Mouse (Mus musculus): ENCODE data around the gene Rab7. TPM values are rescaled to one million over a fixed set of nuclear protein-coding genes. Genes with fewer than 3 reads are reported as not detected.

The Rab7 gene
- polyA plus RNA-seq, 1 experiment, result not detected

GRCm38 (mm10) chr6:88056866-88057265, 11.8 kb upstream of the Rab7 start:
- Histone ChIP-seq H3K4me3 (ENCODE audit: insufficient read depth, low read depth, low read length) (no peak overlapping the region), H3K4me1 (ENCODE audit: control insufficient read depth, insufficient read depth, low read length) (no peaks in the 10 kb centered on the region), H3K27ac (ENCODE audit: insufficient read depth, low read depth, low read length) (no peak overlapping the region)
- no peak for TF ChIP-seq POLR2A (IDR thresholded peaks at IDR 0.05; ENCODE audit: insufficient read depth, low read depth, low read length)
- WGBS, result 31% methylated on average over 5 of the region's 5 CpGs

- Histone ChIP-seq H3K4me3 (ENCODE audit: insufficient read depth, low read depth, low read length) (no peak overlapping the region), H3K4me1 (ENCODE audit: control insufficient read depth, insufficient read depth, low read length) (no peaks in the 10 kb centered on the region), H3K27ac (ENCODE audit: insufficient read depth, low read depth, low read length) (no peak overlapping the region)
- TF ChIP-seq POLR2A (IDR thresholded peaks at IDR 0.05; ENCODE audit: insufficient read depth, low read depth, low read length) (no peak), CTCF (IDR thresholded peaks at IDR 0.05; ENCODE audit: insufficient read depth, low read depth, low read length) (no peak)
- WGBS, result 78% methylated on average over 5 of the region's 5 CpGs
Measured at GRCm38 (mm10) chr6:88055663-88056062, 10.6 kb upstream of the Rab7 start.

- 69% methylated on average over 9 of the region's 9 CpGs for WGBS
Measured at GRCm38 (mm10) chr6:88054081-88054835, 9.2 kb upstream of the Rab7 start.

GRCm38 (mm10) chr6:88053228-88054080, 8.4 kb upstream of the Rab7 start:
- no peak overlapping the region for H3K4me3 ChIP-seq (ENCODE audit: insufficient read depth, low read depth, low read length)
- TF ChIP-seq CTCF (IDR thresholded peaks at IDR 0.05; ENCODE audit: insufficient read depth, low read depth, low read length) (no peak), POLR2A (IDR thresholded peaks at IDR 0.05; ENCODE audit: insufficient read depth, low read depth, low read length) (no peak)
- WGBS, result 75% methylated on average over 11 of the region's 11 CpGs
- no peak overlapping the region for H3K27ac ChIP-seq (ENCODE audit: insufficient read depth, low read depth, low read length)
- H3K4me1 ChIP-seq (ENCODE audit: control insufficient read depth, insufficient read depth, low read length), result no peaks in the 10 kb centered on the region

More at GRCm38 (mm10) chr6:88054081-88054835, 9.2 kb upstream of the Rab7 start:
- no peak overlapping the region for H3K4me3 ChIP-seq (ENCODE audit: insufficient read depth, low read depth, low read length)
- TF ChIP-seq POLR2A (IDR thresholded peaks at IDR 0.05; ENCODE audit: insufficient read depth, low read depth, low read length) (no peak), CTCF (IDR thresholded peaks at IDR 0.05; ENCODE audit: insufficient read depth, low read depth, low read length) (no peak)
- no peaks in the 10 kb centered on the region for H3K4me1 ChIP-seq (ENCODE audit: control insufficient read depth, insufficient read depth, low read length)
- no peak overlapping the region for H3K27ac ChIP-seq (ENCODE audit: insufficient read depth, low read depth, low read length)

- 90% methylated on average over 5 of the region's 5 CpGs for whole genome bisulfite sequencing
- no peaks in the 10 kb centered on the region for H3K4me1 ChIP-seq (ENCODE audit: control insufficient read depth, insufficient read depth, low read length)
- no peak overlapping the region for H3K4me3 ChIP-seq (ENCODE audit: insufficient read depth, low read depth, low read length)
- TF ChIP-seq CTCF (IDR thresholded peaks at IDR 0.05; ENCODE audit: insufficient read depth, low read depth, low read length) (no peak), POLR2A (IDR thresholded peaks at IDR 0.05; ENCODE audit: insufficient read depth, low read depth, low read length) (no peak)
- H3K27ac ChIP-seq (ENCODE audit: insufficient read depth, low read depth, low read length), result no peak overlapping the region
Measured at GRCm38 (mm10) chr6:88051206-88051605, 6.1 kb upstream of the Rab7 start.

- H3K4me1 ChIP-seq (ENCODE audit: control insufficient read depth, insufficient read depth, low read length), result no peaks in the 10 kb centered on the region
- TF ChIP-seq POLR2A (IDR thresholded peaks at IDR 0.05; ENCODE audit: insufficient read depth, low read depth, low read length) (no peak), CTCF (IDR thresholded peaks at IDR 0.05; ENCODE audit: insufficient read depth, low read depth, low read length) (no peak)
- no peak overlapping the region for H3K27ac ChIP-seq (ENCODE audit: insufficient read depth, low read depth, low read length)
- WGBS, result 83% methylated on average over 6 of the region's 6 CpGs
- no peak overlapping the region for H3K4me3 ChIP-seq (ENCODE audit: insufficient read depth, low read depth, low read length)
Measured at GRCm38 (mm10) chr6:88049008-88049407, 3.9 kb upstream of the Rab7 start.

GRCm38 (mm10) chr6:88047853-88048252, 2.8 kb upstream of the Rab7 start:
- Histone ChIP-seq H3K27ac (ENCODE audit: insufficient read depth, low read depth, low read length) (no peak overlapping the region), H3K4me3 (ENCODE audit: insufficient read depth, low read depth, low read length) (no peak overlapping the region), H3K4me1 (ENCODE audit: control insufficient read depth, insufficient read depth, low read length) (peaks cover 6% of the 10 kb centered on the region)
- TF ChIP-seq CTCF (IDR thresholded peaks at IDR 0.05; ENCODE audit: insufficient read depth, low read depth, low read length) (no peak), POLR2A (IDR thresholded peaks at IDR 0.05; ENCODE audit: insufficient read depth, low read depth, low read length) (no peak)
- 69% methylated on average over 5 of the region's 5 CpGs for WGBS

GRCm38 (mm10) chr6:88045406-88045766, 316 bp upstream of the Rab7 start:
- WGBS, result 29% methylated on average over 3 of the region's 3 CpGs
- no peak for TF ChIP-seq CTCF (IDR thresholded peaks at IDR 0.05; ENCODE audit: insufficient read depth, low read depth, low read length)
- TF ChIP-seq POLR2A (IDR thresholded peaks at IDR 0.05; ENCODE audit: insufficient read depth, low read depth, low read length), result no peak
- Histone ChIP-seq H3K4me1 (ENCODE audit: control insufficient read depth, insufficient read depth, low read length) (peaks cover 8% of the 10 kb centered on the region), H3K4me3 (ENCODE audit: insufficient read depth, low read depth, low read length) (no peak overlapping the region; the same call in 1 of the 2 replicates), H3K27ac (ENCODE audit: insufficient read depth, low read depth, low read length) (no peak overlapping the region)

- no peak for TF ChIP-seq POLR2A (IDR thresholded peaks at IDR 0.05; ENCODE audit: insufficient read depth, low read depth, low read length)
- TF ChIP-seq CTCF (IDR thresholded peaks at IDR 0.05; ENCODE audit: insufficient read depth, low read depth, low read length), result no peak
- peak overlapping the region; percentile 62; the same call in 1 of the 2 replicates for H3K27ac ChIP-seq (ENCODE audit: insufficient read depth, low read depth, low read length)
- 6% methylated on average over 3 of the region's 3 CpGs for WGBS
- H3K4me3 ChIP-seq (ENCODE audit: insufficient read depth, low read depth, low read length), result peak overlapping the region; percentile 74
- peaks cover 8% of the 10 kb centered on the region for H3K4me1 ChIP-seq (ENCODE audit: control insufficient read depth, insufficient read depth, low read length)
Measured at GRCm38 (mm10) chr6:88044234-88044576, 865 bp downstream of the Rab7 start.
